Mouse (Mus musculus) kidney, embryonic 16.5 days (tissue): Measurements from ENCODE around the gene Gm15448. TPM values are rescaled to one million over a fixed set of nuclear protein-coding genes. Genes with fewer than 3 reads are reported as not detected.
"Not testable (repeated sequence)": the region's sequence is repeated elsewhere in the genome, so short reads cannot be mapped to it uniquely, and the experiment has no call there.

Experiments
- ATAC-seq: fragments of 200-750 bp; cut with Nextera tagmentation; 2 replicates; pipeline ENCODE4 v1.8.0; 2017; ENCODE audit warnings: moderate TSS enrichment; ENCODE audit not compliant: low FRiP score, low TSS enrichment
- H3K27ac ChIP-seq: fragments of 300-500 bp; sonication (generic); 2 replicates; pipeline ENCODE4 v1.5.1; 2014; ENCODE audit warnings: low read length
- H3K27me3 ChIP-seq: fragments of 300-500 bp; sonication (generic); 2 replicates; pipeline ENCODE4 v1.6.1; 2014; ENCODE audit warnings: low read length, control low read depth, mixed read lengths; ENCODE audit not compliant: insufficient read depth
- H3K36me3 ChIP-seq: fragments of 300-500 bp; sonication (generic); 2 replicates; pipeline ENCODE4 v1.6.1; 2014; ENCODE audit warnings: low read length, control low read depth, mixed read lengths; ENCODE audit not compliant: insufficient read depth
- H3K4me1 ChIP-seq: fragments of 300-500 bp; sonication (generic); 2 replicates; pipeline ENCODE4 v1.6.1; 2014; ENCODE audit warnings: low read length, control low read depth, mixed read lengths; ENCODE audit not compliant: insufficient read depth
- H3K4me2 ChIP-seq: fragments of 300-500 bp; sonication (generic); replicated peaks from 2 replicates; pipeline ENCODE4 v1.6.1; 2014; ENCODE audit warnings: low read depth, low read length
- H3K4me3 ChIP-seq: fragments of 300-500 bp; sonication (generic); 2 replicates; pipeline ENCODE4 v1.5.1; 2014; ENCODE audit warnings: mild to moderate bottlenecking, low read length
- H3K9ac ChIP-seq: fragments of 300-500 bp; sonication (generic); replicated peaks from 2 replicates; pipeline ENCODE4 v1.6.1; 2014; ENCODE audit warnings: low read length
- H3K9me3 ChIP-seq: fragments of 300-500 bp; sonication (generic); 2 replicates; pipeline ENCODE4 v1.6.1; 2016; ENCODE audit warnings: low read length, control low read depth
- WGBS: fragments of 180-500 bp; shearing (Covaris S2); extraction: QIAGEN DNeasy Blood & Tissue Kit; methylation state at CpG from one replicate; pipeline ENCODE4 v1.1.7; 2014; 5-methylcytosine and 5-hydroxymethylcytosine counted together
- polyA plus RNA-seq: library from polyadenylated mRNA; unstranded; fragments of >200 nt; fragmentation: Nextera tagmentation; extraction: Ambion mirVana; gene quantifications from 2 replicates; pipeline ENCODE4 v1.2.1, GENCODE M21; 2015

Gene Gm15448
- polyA plus RNA-seq = 0.11 TPM in 1 of 2 replicates, not detected in the other

- not testable (repeated sequence) for H3K27ac ChIP-seq, H3K9me3 ChIP-seq, H3K36me3 ChIP-seq, H3K4me2 ChIP-seq, H3K4me3 ChIP-seq, H3K9ac ChIP-seq, H3K4me1 ChIP-seq, H3K27me3 ChIP-seq, ATAC-seq
- WGBS = 58% methylated on average over 1 of the region's 3 CpGs
Observed at GRCm38 (mm10) chr7:3825599-3825998, at the start of gene Gm15448. Gm15448 (minus strand) TSS chr7:3825687.

- no CpG with 5 or more reads among the region's 1 CpGs for WGBS
Observed at GRCm38 (mm10) chr7:3875032-3875431, 49.5 kb upstream of the Gm15448 start.

GRCm38 (mm10) chr7:3844951-3845350 lies 19.5 kb upstream of the Gm15448 start, which contains the start of gene Pira2:
Pira2 (minus strand) TSS chr7:3845051.
- not testable (repeated sequence) for H3K9ac ChIP-seq, ATAC-seq, H3K4me3 ChIP-seq, H3K9me3 ChIP-seq, H3K27me3 ChIP-seq, H3K36me3 ChIP-seq, H3K27ac ChIP-seq, H3K4me1 ChIP-seq, H3K4me2 ChIP-seq
- no CpG with 5 or more reads among the region's 2 CpGs for WGBS

More at GRCm38 (mm10) chr7:3875032-3875431, 49.5 kb upstream of the Gm15448 start:
- not testable (repeated sequence) for H3K9ac ChIP-seq, ATAC-seq, H3K27me3 ChIP-seq, H3K4me3 ChIP-seq, H3K9me3 ChIP-seq, H3K4me1 ChIP-seq, H3K36me3 ChIP-seq, H3K4me2 ChIP-seq, H3K27ac ChIP-seq

GRCm38 (mm10) chr7:3837854-3838253 lies 12.4 kb upstream of the Gm15448 start:
- not testable (repeated sequence) for H3K27ac ChIP-seq, H3K9me3 ChIP-seq, H3K4me1 ChIP-seq, H3K4me3 ChIP-seq, H3K27me3 ChIP-seq, H3K36me3 ChIP-seq, H3K9ac ChIP-seq, ATAC-seq, H3K4me2 ChIP-seq
- WGBS = no CpG with 5 or more reads among the region's 1 CpGs

GRCm38 (mm10) chr7:3830633-3831032 lies 5.1 kb upstream of the Gm15448 start:
- not testable (repeated sequence) for ATAC-seq, H3K9ac ChIP-seq, H3K9me3 ChIP-seq, H3K4me1 ChIP-seq, H3K4me3 ChIP-seq, H3K27ac ChIP-seq, H3K4me2 ChIP-seq, H3K36me3 ChIP-seq, H3K27me3 ChIP-seq

- not testable (repeated sequence) for H3K4me2 ChIP-seq, ATAC-seq, H3K4me1 ChIP-seq, H3K27ac ChIP-seq, H3K27me3 ChIP-seq, H3K9ac ChIP-seq, H3K9me3 ChIP-seq, H3K36me3 ChIP-seq, H3K4me3 ChIP-seq
Observed at GRCm38 (mm10) chr7:3811912-3812311, 13.6 kb downstream of the Gm15448 start.

GRCm38 (mm10) chr7:3802935-3803334 lies 22.6 kb downstream of the Gm15448 start:
- H3K27me3 ChIP-seq, H3K9ac ChIP-seq, H3K4me3 ChIP-seq, H3K4me2 ChIP-seq, ATAC-seq, H3K9me3 ChIP-seq, H3K4me1 ChIP-seq, H3K27ac ChIP-seq, H3K36me3 ChIP-seq: not testable (repeated sequence)
- 88% methylated on average over 4 of the region's 4 CpGs for WGBS

GRCm38 (mm10) chr7:3799940-3800339 lies 25.5 kb downstream of the Gm15448 start:
- not testable (repeated sequence) for H3K4me1 ChIP-seq, H3K4me2 ChIP-seq, H3K27ac ChIP-seq, H3K9me3 ChIP-seq, H3K9ac ChIP-seq, H3K4me3 ChIP-seq, H3K27me3 ChIP-seq, H3K36me3 ChIP-seq, ATAC-seq
- WGBS = 77% methylated on average over 3 of the region's 3 CpGs

GRCm38 (mm10) chr7:3796286-3796685 lies 29.2 kb downstream of the Gm15448 start:
- not testable (repeated sequence) for ATAC-seq, H3K9me3 ChIP-seq

More at GRCm38 (mm10) chr7:3796286-3796685, 29.2 kb downstream of the Gm15448 start:
- H3K4me2 ChIP-seq, H3K27me3 ChIP-seq, H3K27ac ChIP-seq, H3K36me3 ChIP-seq, H3K9ac ChIP-seq, H3K4me3 ChIP-seq, H3K4me1 ChIP-seq: not testable (repeated sequence)
